Mouse (Mus musculus): ENCODE measurements around the gene Olfr849.

Olfr849 gene

GRCm38 (mm10) chr9:19439966-19440365 lies at the start of gene Olfr849:
TSS of gene Olfr849 (plus strand) at chr9:19440266.
- no peak for DNase-seq (ENCODE audit: low spot score in 2 of 2)

GRCm38 (mm10) chr9:19478148-19478547 lies 38.1 kb downstream of the Olfr849 start, which contains the start of gene Olfr850:
TSS of gene Olfr850 (minus strand) at chr9:19478248.
- no peak for DNase-seq (ENCODE audit: low spot score in 2 of 2)

- no peak for DNase-seq (ENCODE audit: low spot score in 2 of 2)
Observed at GRCm38 (mm10) chr9:19492995-19493394, 52.9 kb downstream of the Olfr849 start, which contains the start of gene Olfr851. TSS of gene Olfr851 (plus strand) at chr9:19493295.

All from urinary bladder, postnatal 4 days (tissue).